Mouse (Mus musculus) right cerebral cortex, adult 18-20 months (tissue): ENCODE results near the gene Ttll1.
"Not testable (repeated sequence)": the region's sequence is repeated elsewhere in the genome, so short reads cannot be mapped to it uniquely, and the experiment has no call there.

Source experiments
- DNase-seq: peaks from one replicate; pipeline ENCODE4 v3.0.0; 2022; ENCODE audit warnings: mixed read lengths

Gene Ttll1

GRCm38 (mm10) chr15:83479818-83480217, 30.9 kb downstream of the Ttll1 start:
- DNase-seq, result no peak

DNA sequence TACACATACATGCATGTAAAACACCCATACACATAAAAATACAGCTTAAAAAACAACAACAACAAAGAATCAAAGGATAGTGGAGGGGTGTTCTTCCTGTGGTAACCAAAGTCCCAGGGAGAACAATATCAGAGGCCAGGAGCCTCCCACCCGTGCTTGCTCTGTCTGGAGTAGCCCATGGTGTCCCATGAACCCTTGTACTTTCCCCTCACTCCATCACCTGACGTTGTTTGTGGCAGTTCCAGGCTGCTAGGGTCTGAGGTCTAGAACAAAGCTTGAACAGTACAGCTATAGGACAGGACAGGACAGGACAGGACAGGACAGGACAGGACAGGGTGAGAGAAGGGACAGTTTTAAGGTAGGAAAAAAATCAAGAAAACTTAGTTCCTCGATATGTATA, 32.6 kb downstream of the Ttll1 start:
- DNase-seq, result no peak

DNA sequence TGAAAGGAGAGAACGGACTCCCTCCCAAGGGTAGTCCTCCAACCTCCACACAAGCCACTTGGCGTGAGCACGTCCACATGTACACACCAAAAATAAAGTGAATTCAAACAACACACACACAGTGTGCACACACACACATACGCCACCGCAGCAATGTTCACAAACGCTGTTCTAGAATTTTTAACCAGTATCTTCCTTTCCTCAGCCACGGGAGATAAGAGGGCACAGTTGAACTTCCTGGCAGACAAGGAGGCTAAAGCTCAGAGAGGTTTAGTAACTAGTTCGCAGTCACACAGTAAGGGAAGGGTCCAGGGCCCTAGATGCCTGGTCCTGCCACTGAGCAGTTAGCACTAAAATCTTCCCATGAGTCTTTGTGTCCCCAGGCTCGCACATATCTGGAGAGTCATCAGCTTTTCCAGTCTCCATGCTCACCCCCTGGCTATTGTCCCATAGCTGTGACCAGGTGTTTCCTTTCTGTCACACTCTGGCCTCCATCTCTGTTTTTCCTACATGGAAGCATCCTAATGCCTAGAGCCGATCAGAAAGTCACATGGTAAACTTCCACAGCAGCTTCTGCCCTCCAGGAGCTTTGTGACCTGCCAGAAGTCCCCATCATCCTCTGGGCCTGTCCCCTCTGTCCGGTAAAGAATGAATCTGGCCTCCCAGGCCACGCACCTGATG, 34.0 kb downstream of the Ttll1 start:
- no peak for DNase-seq

DNA sequence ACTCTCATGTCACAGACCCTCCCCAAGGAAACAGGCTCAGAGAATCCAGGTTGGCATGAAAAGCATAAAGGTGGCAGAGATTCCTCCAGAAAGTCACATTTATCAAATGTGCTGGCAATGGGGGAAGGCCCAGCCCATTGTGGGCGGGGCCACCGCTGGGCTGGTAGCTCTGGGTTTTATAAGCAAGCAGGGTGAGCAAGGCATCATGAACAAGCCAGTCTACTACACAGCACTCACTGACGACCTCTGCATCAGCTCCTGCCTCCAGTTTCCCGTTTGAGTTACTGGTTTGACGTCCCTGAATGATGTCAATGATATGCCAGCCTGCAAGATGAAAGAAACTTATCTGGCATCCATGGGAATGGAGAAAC, 36.2 kb downstream of the Ttll1 start:
- no peak for DNase-seq

DNA sequence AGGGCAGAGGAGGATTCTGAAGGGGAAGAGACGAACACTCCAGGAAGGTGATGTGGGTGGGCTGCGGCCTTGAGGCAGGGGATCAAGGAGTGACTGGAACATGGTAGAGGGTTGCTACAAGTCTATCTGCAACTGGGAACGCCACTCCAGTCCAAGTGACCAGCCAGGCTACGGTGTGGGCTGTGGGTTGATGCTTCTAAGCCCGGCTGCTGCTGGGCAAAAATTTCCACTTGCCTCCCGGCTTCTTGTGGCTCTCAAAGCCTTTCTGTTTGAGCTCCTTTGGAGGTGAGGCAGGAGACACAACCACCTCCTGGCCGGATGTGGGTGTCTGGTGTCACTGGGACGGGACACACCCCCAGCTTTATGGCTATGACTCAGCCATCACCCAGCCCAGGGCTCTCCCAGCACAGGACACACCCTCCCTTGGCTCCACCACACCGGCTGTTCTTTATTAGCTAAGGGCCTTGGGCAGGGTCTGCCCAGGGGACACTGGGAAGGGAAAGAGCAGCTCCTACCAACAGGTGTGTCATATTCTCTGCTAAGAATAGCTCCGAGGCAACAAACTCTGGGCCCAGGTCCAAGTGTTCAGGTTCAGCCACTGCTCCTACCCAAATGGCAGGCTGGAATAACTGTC, 36.7 kb downstream of the Ttll1 start:
- DNase-seq, result no peak

DNA sequence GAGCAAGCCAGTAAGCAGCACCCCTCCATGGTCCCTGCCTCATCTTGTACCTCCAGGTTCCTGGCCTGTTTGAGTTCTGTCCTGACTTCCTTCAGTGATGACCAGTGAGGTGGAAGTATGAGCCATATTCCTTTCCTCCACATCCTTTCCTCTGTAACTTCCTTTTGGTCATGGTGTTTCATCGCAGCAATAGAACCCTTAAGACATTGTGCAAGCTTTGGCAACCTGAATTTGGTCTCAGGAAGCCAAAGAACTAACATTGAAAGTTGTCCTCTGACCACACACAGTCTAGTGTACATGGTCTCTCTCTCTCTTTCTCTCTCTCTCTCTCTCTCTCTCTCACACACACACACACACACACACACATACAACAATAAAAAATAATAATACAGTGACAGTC, 37.4 kb downstream of the Ttll1 start:
- no peak for DNase-seq

- no peak for DNase-seq
These were observed 39.2 kb downstream of the Ttll1 start for GRCm38 (mm10) chr15:83471476-83471875.

DNA sequence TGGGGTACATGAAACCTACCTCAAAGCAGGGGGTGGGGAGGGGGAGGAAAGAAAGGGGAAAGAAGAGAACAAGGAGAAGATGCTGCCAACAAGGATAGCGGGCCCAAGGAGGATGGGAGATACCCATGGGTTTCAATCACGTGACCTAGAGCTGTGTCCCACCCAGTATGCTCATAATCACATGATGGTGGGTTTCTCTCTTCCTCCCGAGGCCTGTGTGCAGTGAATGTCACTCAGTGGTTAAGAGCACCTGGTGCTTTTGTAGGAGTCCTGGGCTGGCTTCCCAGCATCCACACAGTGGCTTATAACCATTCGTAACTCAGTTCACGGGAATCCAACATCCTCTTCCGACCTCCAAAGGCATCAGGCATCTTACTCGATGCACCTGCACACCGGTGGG, 40.2 kb downstream of the Ttll1 start:
- no peak for DNase-seq

- no peak for DNase-seq
These were observed 41.3 kb downstream of the Ttll1 start for GRCm38 (mm10) chr15:83469279-83469821.

DNA sequence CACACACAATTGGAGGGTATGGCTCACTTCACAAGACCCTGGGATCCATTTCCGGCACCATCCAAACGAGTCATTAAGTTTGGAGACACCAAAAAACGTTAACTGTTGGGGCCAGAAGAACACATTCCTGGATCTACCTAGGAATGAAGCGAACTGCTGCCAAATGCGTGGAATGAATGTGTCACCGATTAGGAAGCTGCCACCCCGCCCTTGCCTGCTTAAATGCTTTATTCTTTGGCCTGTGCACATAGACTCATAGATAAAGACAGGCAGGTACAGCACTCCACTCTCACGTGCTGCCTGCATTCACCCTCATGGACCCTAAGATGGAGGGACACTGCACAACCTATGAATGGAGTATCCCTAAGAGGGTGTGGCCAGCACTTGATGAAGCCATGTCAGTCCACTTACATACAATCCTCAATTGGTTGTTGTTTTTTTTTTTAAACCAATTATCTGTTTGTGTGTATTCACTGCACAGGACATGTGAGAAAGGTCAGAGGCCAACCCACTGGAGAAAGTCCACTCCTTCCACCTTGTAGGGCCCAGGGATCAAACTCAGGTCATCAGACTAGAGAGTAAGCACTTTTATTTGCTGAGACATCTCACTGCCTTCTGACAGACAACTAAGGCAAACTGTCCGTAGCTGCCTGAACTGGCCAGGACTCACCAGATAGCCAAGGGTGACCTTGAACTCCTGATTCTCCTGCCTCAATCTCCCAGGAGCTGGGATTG, 43.3 kb downstream of the Ttll1 start:
- no peak for DNase-seq

DNA sequence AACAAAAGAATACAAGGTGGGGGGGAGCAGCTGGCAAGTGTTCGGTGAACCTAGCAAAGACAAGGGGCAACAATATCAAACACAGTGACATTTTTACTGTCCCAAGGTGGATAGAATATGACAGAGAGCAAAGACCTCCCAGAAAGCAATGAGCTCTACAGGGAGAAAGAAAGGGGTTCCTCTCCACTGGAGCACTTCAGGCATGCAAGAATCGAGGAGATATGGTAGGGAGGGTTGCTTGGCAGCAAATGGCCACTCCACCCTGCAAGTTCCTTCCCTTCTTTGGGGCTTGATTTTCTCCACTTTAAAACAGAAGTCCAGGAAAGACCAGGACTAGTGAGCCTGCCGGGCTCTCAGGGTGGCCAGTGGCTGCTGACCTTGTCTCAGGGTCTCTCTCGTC, 44.4 kb downstream of the Ttll1 start:
- no peak for DNase-seq

GRCm38 (mm10) chr15:83464905-83465650, 45.6 kb downstream of the Ttll1 start:
- DNase-seq, result no peak

- DNase-seq, result peak; percentile 97
These were observed 46.4 kb downstream of the Ttll1 start, which contains the start of gene Pacsin2 for GRCm38 (mm10) chr15:83464083-83464904. Gene Pacsin2, minus strand, starts transcription at chr15:83464606.

DNA sequence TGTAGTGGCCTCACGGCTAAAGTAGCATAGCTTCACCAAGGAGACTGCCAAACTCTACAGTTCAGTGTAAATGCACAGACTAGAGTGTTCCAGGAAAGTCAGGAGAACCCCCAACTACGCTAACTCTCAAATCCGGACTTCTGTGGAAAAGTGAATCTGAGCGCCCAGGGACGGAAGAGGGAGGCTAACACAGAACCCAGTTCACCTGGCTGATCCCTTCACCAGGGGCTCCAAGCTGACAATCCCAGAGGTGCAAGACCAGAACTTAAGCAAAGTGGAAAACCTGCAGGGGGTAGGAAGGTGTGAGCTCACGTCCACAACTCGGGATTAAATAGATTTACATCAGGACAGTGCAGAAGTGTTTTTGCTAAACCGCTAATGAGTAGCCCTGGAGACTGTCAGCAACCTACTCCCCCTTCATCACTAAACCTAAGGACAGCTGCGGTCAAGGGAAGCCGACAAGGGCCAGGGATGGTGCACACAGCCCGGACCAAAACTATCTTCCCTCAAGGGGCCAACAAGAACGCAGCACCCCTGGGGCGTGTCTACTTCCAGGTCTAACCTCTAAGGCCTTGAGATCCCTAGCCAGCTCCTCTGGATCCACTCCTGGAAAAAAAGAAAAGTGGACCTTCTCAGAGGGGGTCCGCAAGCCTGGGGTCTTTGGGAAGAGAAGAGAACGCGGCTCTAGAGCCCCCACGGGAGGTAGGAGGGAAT, 47.2 kb downstream of the Ttll1 start:
- no peak for DNase-seq

- DNase-seq, result not testable (repeated sequence)
These were observed 48.3 kb downstream of the Ttll1 start for GRCm38 (mm10) chr15:83462349-83462748.

DNA sequence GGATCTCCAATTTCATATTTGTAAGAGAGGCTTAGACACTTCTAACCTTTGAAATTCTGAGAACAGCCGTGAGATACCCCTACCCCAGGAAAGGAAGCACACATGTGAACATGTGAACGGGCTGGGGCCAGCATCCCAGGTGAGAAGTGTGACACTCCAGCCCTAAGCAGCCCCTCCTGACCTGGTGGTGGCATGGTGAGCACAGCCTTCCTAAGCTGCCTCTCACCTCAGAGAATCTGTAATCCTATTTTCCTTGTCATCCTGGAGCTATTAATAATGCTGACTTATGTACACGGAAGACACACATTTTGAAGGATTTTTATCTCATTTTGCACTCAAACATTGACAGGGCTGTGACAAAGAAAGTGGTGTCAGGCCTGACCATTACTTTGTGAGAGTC, 49.8 kb downstream of the Ttll1 start:
- DNase-seq, result no peak

GRCm38 (mm10) chr15:83457541-83457940, 53.2 kb downstream of the Ttll1 start:
- DNase-seq, result no peak

DNA sequence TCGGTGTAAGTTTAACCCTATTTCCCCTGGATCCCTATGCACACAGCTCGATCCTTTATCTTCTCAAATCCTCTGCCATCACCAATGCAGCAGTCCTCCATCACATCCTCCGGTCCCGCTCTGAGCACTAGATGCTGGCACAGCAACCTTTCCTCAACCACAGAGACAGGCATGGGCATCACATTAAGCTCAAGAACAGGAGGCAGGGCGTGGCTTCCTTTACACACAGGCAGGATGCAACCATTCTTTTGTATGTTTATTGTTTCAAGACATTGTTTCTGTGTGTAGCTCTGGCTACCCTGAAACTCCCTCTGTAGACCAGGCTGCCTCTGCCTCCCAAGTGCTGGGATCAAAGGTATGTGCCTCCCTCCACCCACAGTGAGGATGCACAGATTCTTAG, 55.1 kb downstream of the Ttll1 start:
- DNase-seq, result no peak

DNA sequence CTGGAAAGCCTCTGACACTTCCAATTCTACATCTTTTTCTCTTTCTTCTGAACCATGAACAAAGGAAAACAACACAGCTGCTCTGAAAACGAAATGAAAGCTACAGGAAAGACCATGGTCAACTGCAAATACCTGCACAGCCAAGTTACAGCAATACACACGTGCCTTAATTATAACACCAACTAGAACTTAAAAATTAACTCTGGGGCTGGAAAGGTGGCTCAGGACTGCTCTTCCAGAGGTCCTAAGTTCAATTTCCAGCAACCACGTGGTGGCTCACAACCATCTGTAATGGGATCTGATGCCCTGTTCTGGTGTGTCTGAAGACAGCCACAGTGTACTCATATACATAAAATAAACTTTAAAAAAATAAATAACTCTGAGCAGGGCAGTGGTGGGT, 55.7 kb downstream of the Ttll1 start:
- no peak for DNase-seq

DNA sequence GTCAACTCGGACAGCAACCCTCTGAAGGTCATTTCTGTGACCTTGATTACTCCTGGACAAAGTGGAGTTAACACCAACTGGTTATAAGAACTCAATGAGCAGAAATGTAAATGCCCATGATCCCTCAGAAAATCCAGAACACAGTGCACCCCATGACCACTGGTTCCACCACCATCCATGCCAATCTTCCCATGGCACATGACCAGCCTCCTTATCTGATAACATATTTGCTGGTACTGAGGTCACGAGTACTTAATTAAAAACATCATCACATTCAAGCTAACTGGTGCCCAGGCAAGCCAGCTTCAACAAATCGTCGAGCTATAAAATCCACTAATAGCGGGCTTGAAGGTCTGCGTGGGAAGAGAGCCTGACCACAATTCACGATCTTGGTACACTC, 56.3 kb downstream of the Ttll1 start:
- no peak for DNase-seq

DNA sequence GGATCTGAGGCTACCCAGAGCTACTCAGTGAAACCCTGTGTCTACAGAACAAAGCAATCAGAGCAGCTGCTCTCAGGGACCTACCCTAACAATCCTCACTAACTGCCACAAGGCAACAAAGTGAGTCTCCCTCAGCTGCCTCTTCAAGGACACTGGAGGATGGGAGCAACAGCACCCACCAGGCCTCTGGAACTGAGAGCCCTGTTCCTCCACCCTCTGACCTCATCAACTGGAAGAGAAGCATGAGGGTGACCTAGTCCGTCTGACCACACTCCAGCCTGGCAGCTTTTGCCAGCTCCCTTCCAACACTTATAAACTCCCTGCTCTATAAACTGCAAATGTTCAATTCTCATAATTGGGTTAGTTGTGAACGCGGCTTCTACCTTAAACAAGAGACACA, 56.8 kb downstream of the Ttll1 start:
- no peak for DNase-seq
